Comparison of ENCODE assay signal across 22 mouse cellular contexts in the genomic region with DNA sequence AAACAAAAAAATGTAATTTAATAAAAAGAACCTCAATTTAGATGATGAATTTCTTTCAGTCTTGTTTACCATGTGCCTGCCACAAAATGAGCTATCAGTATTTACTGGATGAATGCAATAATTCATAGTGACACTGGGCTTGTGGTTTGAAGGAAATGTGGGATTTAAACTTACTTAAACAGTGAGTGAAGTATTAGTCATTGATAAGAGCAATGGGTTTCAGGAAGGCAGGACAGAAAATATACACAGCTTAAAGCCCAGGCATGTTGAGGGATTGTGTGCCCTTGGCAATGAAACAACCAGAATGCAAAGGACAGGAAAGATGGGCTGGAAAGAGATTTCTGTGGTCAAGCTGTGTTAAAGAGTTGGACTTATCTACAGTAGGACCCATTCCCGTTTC. TPM values are rescaled to one million over a fixed set of nuclear protein-coding genes. Genes with fewer than 3 reads are reported as not detected.
"Had no signal": no experiment of that assay in that cellular context is flagged by ENCODE, and none has a peak within 500 bp of the region (broad histone marks: within the 10 kb centered on the region; RNA-seq: fewer than 3 reads in every experiment).

No protein-coding gene starts in this region.

- H3K4me2 ChIP-seq: lung, embryonic 14.5 days; midbrain, embryonic 11.5 days; midbrain, embryonic 13.5 days; midbrain, embryonic 15.5 days; neural tube, embryonic 13.5 days; neural tube, embryonic 15.5 days; stomach, embryonic 15.5 days had no signal

- DNase-seq: lung, adult 18-20 months; lung, embryonic 14.5 days; lung, postnatal 10 days; lung, postnatal 36 days; right cerebral cortex, postnatal 14 days; thymus, adult 18-20 months; thymus, postnatal 14 days; thymus, postnatal 36 days had no signal

- H3K36me3 ChIP-seq: midbrain, embryonic 13.5 days; midbrain, embryonic 15.5 days; neural tube, embryonic 13.5 days; neural tube, embryonic 15.5 days; stomach, embryonic 15.5 days had no signal

- H3K27me3 ChIP-seq: midbrain, embryonic 13.5 days; midbrain, embryonic 15.5 days; neural tube, embryonic 13.5 days; neural tube, embryonic 15.5 days had no signal

- H3K4me3 ChIP-seq: megakaryocyte, embryonic 14.5 days; midbrain, embryonic 13.5 days; midbrain, embryonic 15.5 days; neural tube, embryonic 13.5 days; neural tube, embryonic 15.5 days; stomach, embryonic 15.5 days had no signal

RNA-seq across cellular contexts. Expression of a gene that starts 10.0 kb away (rescaled TPM):
- total RNA-seq: megakaryocyte progenitor cell, adult 5-6 weeks; monocyte, adult 5-6 weeks had no signal
- polyA plus RNA-seq: liver, embryonic 16.5 days; macrophage; midbrain, embryonic 11.5 days; neural tube, embryonic 11.5 days; neural tube, embryonic 13.5 days had no signal

RNA-seq across cellular contexts. Expression of a gene that starts 39.8 kb away (rescaled TPM):
- total RNA-seq: megakaryocyte progenitor cell, adult 5-6 weeks; midbrain, postnatal 0 days; monocyte, adult 5-6 weeks had no signal
- polyA plus RNA-seq: liver, embryonic 16.5 days; lung, embryonic 14.5 days; macrophage; midbrain, embryonic 11.5 days; midbrain, embryonic 13.5 days; midbrain, embryonic 15.5 days; midbrain, postnatal 0 days; neural tube, embryonic 11.5 days; neural tube, embryonic 13.5 days; spleen, adult 2 months; stomach, embryonic 15.5 days had no signal

RNA-seq across cellular contexts. Expression of a gene that starts 56.5 kb away (rescaled TPM):
- total RNA-seq: megakaryocyte progenitor cell, adult 5-6 weeks had no signal
- polyA plus RNA-seq: macrophage; midbrain, embryonic 13.5 days; neural tube, embryonic 13.5 days had no signal

RNA-seq across cellular contexts. Expression of a gene that starts 59.1 kb away (rescaled TPM):
- total RNA-seq: megakaryocyte progenitor cell, adult 5-6 weeks; monocyte, adult 5-6 weeks had no signal
- polyA plus RNA-seq: macrophage had no signal
